Mouse (Mus musculus) hindbrain, embryonic 14.5 days (tissue): ENCODE measurements around the gene Adgb. TPM values are rescaled to one million over a fixed set of nuclear protein-coding genes. Genes with fewer than 3 reads are reported as not detected.

ENCODE experiments used
- ATAC-seq: fragments of 200-750 bp; cut with Nextera tagmentation; 2 replicates; pipeline ENCODE4 v1.8.0; 2017; ENCODE audit warnings: moderate number of reproducible peaks, mild to moderate bottlenecking, moderate TSS enrichment, moderate library complexity; ENCODE audit not compliant: low FRiP score
- DNase-seq: peaks from one replicate; pipeline ENCODE4 v3.0.0-alpha.2; 2015; ENCODE audit warnings: low spot score
- H3K27ac ChIP-seq: fragments of 300-500 bp; sonication (generic); 2 replicates; pipeline ENCODE4 v1.5.1; 2014; ENCODE audit warnings: mild to moderate bottlenecking, moderate library complexity
- H3K27me3 ChIP-seq: fragments of 300-500 bp; sonication (generic); 2 replicates; pipeline ENCODE4 v1.6.1; 2014; ENCODE audit warnings: mild to moderate bottlenecking, low read length, mixed read lengths; ENCODE audit not compliant: control insufficient read depth, insufficient read depth
- H3K36me3 ChIP-seq: fragments of 300-500 bp; sonication (generic); replicated peaks from 2 replicates; pipeline ENCODE4 v1.6.1; 2014; ENCODE audit not compliant: control insufficient read depth, insufficient read depth
- H3K4me1 ChIP-seq: fragments of 300-500 bp; sonication (generic); replicated peaks from 2 replicates; pipeline ENCODE4 v1.6.1; 2014; ENCODE audit warnings: antibody characterized with exemption, low read length, mixed read lengths; ENCODE audit not compliant: control insufficient read depth, insufficient read depth
- H3K4me2 ChIP-seq: fragments of 300-500 bp; sonication (generic); replicated peaks from 2 replicates; pipeline ENCODE4 v1.6.1; 2014; ENCODE audit warnings: mild to moderate bottlenecking, moderate library complexity
- H3K4me3 ChIP-seq: fragments of 300-500 bp; sonication (generic); replicated peaks from 2 replicates; pipeline ENCODE4 v1.5.1; 2014; ENCODE audit warnings: mild to moderate bottlenecking, low read length
- H3K9ac ChIP-seq: fragments of 300-500 bp; sonication (generic); 2 replicates; pipeline ENCODE4 v1.6.1; 2014
- H3K9me3 ChIP-seq: fragments of 300-500 bp; sonication (generic); 2 replicates; pipeline ENCODE4 v1.6.1; 2016; ENCODE audit warnings: low read length; ENCODE audit not compliant: control insufficient read depth
- WGBS: fragments of 180-500 bp; shearing (Covaris S2); extraction: QIAGEN DNeasy Blood & Tissue Kit; methylation state at CpG from one replicate; pipeline ENCODE4 v1.1.7; 2014; 5-methylcytosine and 5-hydroxymethylcytosine counted together
- polyA plus RNA-seq: library from polyadenylated mRNA; unstranded; fragments of >200 nt; fragmentation: Nextera tagmentation; extraction: Ambion mirVana; gene quantifications from 2 replicates; pipeline ENCODE4 v1.2.1, GENCODE M21; 2014

The Adgb gene
- polyA plus RNA-seq, 1 experiment from 2014 or later = 0.46 TPM

DNA sequence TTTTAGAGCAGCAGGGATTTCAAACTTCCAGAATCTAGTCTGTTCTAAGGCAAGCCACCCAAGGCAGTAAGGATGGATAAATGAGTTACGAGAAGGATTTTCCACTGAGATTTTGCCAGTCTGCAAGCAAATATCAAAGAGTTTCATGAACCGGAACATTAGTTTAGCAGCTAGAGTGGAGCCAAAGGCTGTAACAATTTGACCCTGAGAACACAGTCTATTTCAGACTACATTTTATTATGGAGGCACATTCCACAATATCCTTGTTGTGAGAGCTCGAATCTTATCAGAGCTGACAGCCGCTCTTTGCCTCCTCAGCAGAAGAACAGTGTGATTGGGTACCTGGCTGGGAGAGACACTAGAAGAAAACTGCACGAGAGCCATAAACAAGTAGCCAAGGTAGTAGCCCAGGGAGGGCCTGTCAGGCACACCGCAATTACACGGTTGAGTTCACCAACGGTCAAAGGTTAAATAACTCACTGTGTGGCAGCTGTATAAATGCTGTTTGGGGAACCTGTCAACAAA lies 171.1 kb downstream of the Adgb start:
- Histone ChIP-seq H3K9ac (no peak overlapping the region), H3K4me2 (no peak overlapping the region), H3K27ac (no peak overlapping the region), H3K4me1 (0 out of 2 replicates have a peak, but pooled peaks cover 3% of the 10 kb centered on the region), H3K27me3 (no peaks in the 10 kb centered on the region), H3K36me3 (no peaks in the 10 kb centered on the region), H3K4me3 (no peak overlapping the region), H3K9me3 (no peaks in the 10 kb centered on the region)
- WGBS = 21% methylated on average over 8 of the region's 8 CpGs
- DNase-seq (peak; percentile 28), ATAC-seq (peak; percentile 51; the same call in 1 of the 2 replicates)

DNA sequence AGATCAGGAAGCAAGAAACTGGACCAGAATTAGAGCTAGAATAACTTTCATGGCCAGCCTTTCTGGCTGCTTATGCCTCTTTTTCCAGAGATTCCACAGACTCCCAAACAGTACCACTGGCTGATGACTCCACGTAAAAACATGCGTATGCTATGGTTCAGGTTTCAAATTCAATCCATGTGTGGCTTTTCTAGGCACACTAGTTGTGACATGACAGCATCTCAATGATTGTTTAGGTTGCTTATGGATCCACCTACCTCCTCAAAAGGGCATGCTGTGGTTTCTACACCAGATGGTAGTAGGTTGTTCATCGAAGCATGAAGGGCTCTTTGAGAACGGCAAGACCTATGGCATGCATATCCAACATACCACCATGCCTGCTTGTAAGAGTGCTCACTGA lies 172.1 kb downstream of the Adgb start:
- ATAC-seq = no peak
- Histone ChIP-seq H3K9ac (no peak overlapping the region), H3K9me3 (no peaks in the 10 kb centered on the region), H3K4me2 (no peak overlapping the region), H3K4me3 (no peak overlapping the region), H3K36me3 (no peaks in the 10 kb centered on the region), H3K4me1 (0 out of 2 replicates have a peak, but pooled peaks cover 3% of the 10 kb centered on the region), H3K27ac (no peak overlapping the region), H3K27me3 (no peaks in the 10 kb centered on the region)
- no peak for DNase-seq
- 86% methylated on average over 4 of the region's 4 CpGs for WGBS

DNA sequence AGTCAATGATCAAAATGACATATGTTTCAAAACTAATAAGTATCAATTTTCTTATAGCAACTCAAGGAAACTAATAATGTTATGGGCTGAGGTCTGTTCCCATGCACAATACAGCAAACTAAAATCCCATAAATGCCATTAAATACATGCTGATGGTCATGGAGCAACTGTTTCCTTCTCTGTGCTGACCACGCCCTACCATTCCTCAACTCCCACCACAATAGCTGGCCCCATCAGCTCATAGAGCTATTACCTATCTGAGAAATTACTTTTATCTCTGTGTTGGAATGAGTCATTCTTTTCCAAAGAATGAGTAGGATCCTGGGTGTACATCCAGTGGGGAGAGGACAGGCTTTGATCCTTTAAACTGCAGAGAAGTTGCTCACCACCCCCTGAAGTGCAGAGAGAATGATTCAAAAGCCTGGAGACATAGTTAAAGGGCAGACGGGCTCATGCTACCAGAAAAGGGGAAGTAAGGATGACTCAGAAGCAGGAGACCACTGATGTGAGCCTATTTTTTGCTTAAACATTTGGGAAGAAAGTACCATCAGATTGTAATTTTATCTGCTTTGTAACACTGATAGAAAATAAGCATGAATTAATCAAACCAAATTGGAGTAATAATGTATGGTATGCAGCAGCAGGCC lies 184.8 kb downstream of the Adgb start:
- Histone ChIP-seq H3K27me3 (no peaks in the 10 kb centered on the region), H3K9ac (no peak overlapping the region), H3K9me3 (no peaks in the 10 kb centered on the region), H3K27ac (no peak overlapping the region), H3K4me2 (no peak overlapping the region), H3K36me3 (no peaks in the 10 kb centered on the region), H3K4me1 (no peaks in the 10 kb centered on the region), H3K4me3 (no peak overlapping the region)
- DNase-seq (no peak), ATAC-seq (no peak)
- 66% methylated on average over 2 of the region's 2 CpGs for WGBS

Other genes starting within 250 kb of the Adgb start
- 4.6 and 6.2 TPM in 2 replicates for gene Rab32, start 85.9 kb upstream of the Adgb start, polyA plus RNA-seq
- not detected in 2 replicates for gene Gm10944, start 209.0 kb upstream of the Adgb start, polyA plus RNA-seq